Mouse (Mus musculus) heart, embryonic 14.5 days (tissue): ENCODE results near the gene Kyat3. TPM values are rescaled to one million over a fixed set of nuclear protein-coding genes. Genes with fewer than 3 reads are reported as not detected.

Source experiments
- ATAC-seq: fragments of 200-750 bp; cut with Nextera tagmentation; 2 replicates; pipeline ENCODE4 v1.8.0; 2017; ENCODE audit warnings: low read depth, moderate TSS enrichment; ENCODE audit not compliant: insufficient number of reproducible peaks, insufficient read depth, low FRiP score
- H3K27ac ChIP-seq, 2 experiments: fragments of 200-500 bp in 1 of 2; fragments of 300-500 bp in 1 of 2; sonication (generic) in 1 of 2; replicated peaks in 1 of 2; 2 replicates each; pipeline ENCODE4 v1.5.1; 2012 to 2014; ENCODE audit warnings: low read depth in 2 of 2, low read length in 2 of 2, control low read depth in 1 of 2, mild to moderate bottlenecking in 1 of 2, mixed read lengths in 1 of 2; ENCODE audit not compliant: control insufficient read depth in 1 of 2, insufficient read depth in 1 of 2
- H3K27me3 ChIP-seq: fragments of 300-500 bp; sonication (generic); 2 replicates; pipeline ENCODE4 v1.6.1; 2014; ENCODE audit warnings: mild to moderate bottlenecking, low read length, control low read depth; ENCODE audit not compliant: control insufficient read depth, insufficient read depth
- H3K36me3 ChIP-seq: fragments of 300-500 bp; sonication (generic); 2 replicates; pipeline ENCODE4 v1.6.1; 2014; ENCODE audit warnings: mild to moderate bottlenecking, control low read depth, low read length, mixed read lengths; ENCODE audit not compliant: control insufficient read depth, insufficient read depth
- H3K4me1 ChIP-seq, 2 experiments: fragments of 200-500 bp in 1 of 2; fragments of 300-500 bp in 1 of 2; sonication (generic) in 1 of 2; 2 replicates each; pipeline ENCODE4 v1.6.1; 2012 to 2014; ENCODE audit warnings: low read length in 2 of 2, control low read depth in 1 of 2, mixed read lengths in 1 of 2; ENCODE audit not compliant: control insufficient read depth in 2 of 2, insufficient read depth in 2 of 2
- H3K4me2 ChIP-seq: fragments of 300-500 bp; sonication (generic); 2 replicates; pipeline ENCODE4 v1.6.1; 2014; ENCODE audit warnings: mild to moderate bottlenecking, low read length
- H3K4me3 ChIP-seq, 2 experiments: fragments of 200-500 bp in 1 of 2; fragments of 300-500 bp in 1 of 2; sonication (generic) in 1 of 2; 2 replicates each; pipeline ENCODE4 v1.5.1; 2012 to 2014; ENCODE audit warnings: low read length in 2 of 2, mild to moderate bottlenecking in 2 of 2, control low read depth in 1 of 2, low read depth in 1 of 2, moderate library complexity in 1 of 2; ENCODE audit not compliant: control insufficient read depth in 1 of 2, insufficient read depth in 1 of 2
- H3K9ac ChIP-seq: fragments of 300-500 bp; sonication (generic); 2 replicates; pipeline ENCODE4 v1.6.1; 2014; ENCODE audit warnings: mild to moderate bottlenecking, low read length
- H3K9me3 ChIP-seq: fragments of 300-500 bp; sonication (generic); 2 replicates; pipeline ENCODE4 v1.6.1; 2016; ENCODE audit warnings: low read length, control low read depth; ENCODE audit not compliant: control insufficient read depth
- WGBS: fragments of 180-500 bp; shearing (Covaris S2); extraction: QIAGEN DNeasy Blood & Tissue Kit; methylation state at CpG from one replicate; pipeline ENCODE4 v1.1.7; 2014; 5-methylcytosine and 5-hydroxymethylcytosine counted together
- polyA plus RNA-seq: library from polyadenylated mRNA; unstranded; fragments of >200 nt; fragmentation: Nextera tagmentation; extraction: Ambion mirVana; gene quantifications from 2 replicates; pipeline ENCODE4 v1.2.1, GENCODE M21; 2014

Kyat3 gene
- polyA plus RNA-seq, 1 experiment from 2014 or later: 11.1 TPM

DNA sequence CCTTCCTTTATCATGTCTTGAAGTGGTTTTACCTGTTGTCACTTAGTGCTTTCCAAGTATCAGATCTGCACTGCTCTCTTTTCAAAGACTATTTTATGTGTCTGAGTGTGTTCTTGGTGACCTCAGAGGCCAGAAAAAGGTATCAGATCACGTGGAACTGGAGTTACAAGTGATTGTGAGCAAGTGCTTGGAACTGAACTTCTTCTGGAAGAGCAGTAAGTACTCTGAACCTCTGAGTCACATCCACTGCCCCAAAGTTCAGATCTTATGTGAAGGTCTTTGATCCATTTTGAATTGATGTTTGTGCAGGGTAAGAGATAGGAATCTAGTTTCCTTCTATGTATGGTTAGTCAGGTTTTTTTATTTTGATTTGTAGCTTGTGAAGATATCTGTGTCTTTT is 69.7 kb downstream of the Kyat3 start:
- no peaks in the 10 kb centered on the region for H3K9me3 ChIP-seq
- no peak overlapping the region for H3K9ac ChIP-seq
- ATAC-seq: no peak
- H3K27me3 ChIP-seq: no peaks in the 10 kb centered on the region
- H3K27ac ChIP-seq: no peak overlapping the region
- no peak overlapping the region for H3K4me3 ChIP-seq
- no peak overlapping the region for H3K4me2 ChIP-seq
- WGBS: 21% methylated on average over 1 of the region's 1 CpGs
- peaks cover 29% of the 10 kb centered on the region for H3K36me3 ChIP-seq
- peaks cover 4 to 31% of the 10 kb centered on the region in 2 experiments for H3K4me1 ChIP-seq

GRCm38 (mm10) chr3:142773538-142774191 is 72.8 kb downstream of the Kyat3 start:
- H3K4me2 ChIP-seq: no peak overlapping the region
- 53% methylated on average over 4 of the region's 4 CpGs for WGBS
- no peaks in the 10 kb centered on the region for H3K9me3 ChIP-seq
- H3K27ac ChIP-seq: no peak overlapping the region
- peaks cover 0 to 18% of the 10 kb centered on the region in 2 experiments; a peak in 2 of 4 replicates for H3K4me1 ChIP-seq
- ATAC-seq: no peak
- no peak overlapping the region for H3K4me3 ChIP-seq
- H3K9ac ChIP-seq: no peak overlapping the region
- no peaks in the 10 kb centered on the region for H3K27me3 ChIP-seq
- peaks cover 55% of the 10 kb centered on the region for H3K36me3 ChIP-seq

GRCm38 (mm10) chr3:142777227-142777626 is 76.4 kb downstream of the Kyat3 start:
- H3K4me2 ChIP-seq: no peak overlapping the region
- H3K27me3 ChIP-seq: no peaks in the 10 kb centered on the region
- H3K9ac ChIP-seq: no peak overlapping the region
- no peaks in the 10 kb centered on the region for H3K9me3 ChIP-seq
- ATAC-seq: no peak
- H3K4me3 ChIP-seq: no peak overlapping the region
- 44% methylated on average over 3 of the region's 3 CpGs for WGBS
- peaks cover 75% of the 10 kb centered on the region for H3K36me3 ChIP-seq
- H3K27ac ChIP-seq: no peak overlapping the region
- peaks cover 0 to 4% of the 10 kb centered on the region in 2 experiments; a peak in 2 of 4 replicates for H3K4me1 ChIP-seq

GRCm38 (mm10) chr3:142786423-142787072 is 85.7 kb downstream of the Kyat3 start:
- Histone ChIP-seq H3K9ac (no peak overlapping the region), H3K27ac (no peak overlapping the region), H3K4me2 (no peak overlapping the region), H3K4me3 (no peak overlapping the region), H3K9me3 (no peaks in the 10 kb centered on the region), H3K36me3 (peaks cover 95% of the 10 kb centered on the region), H3K4me1 (no peaks in the 10 kb centered on the region), H3K27me3 (no peaks in the 10 kb centered on the region)
- WGBS: 70% methylated on average over 2 of the region's 2 CpGs
- ATAC-seq: no peak

- no peaks in the 10 kb centered on the region for H3K9me3 ChIP-seq
- no peak overlapping the region for H3K4me3 ChIP-seq
- no peaks in the 10 kb centered on the region for H3K27me3 ChIP-seq
- 89% methylated on average over 3 of the region's 3 CpGs for WGBS
- no peak overlapping the region for H3K4me2 ChIP-seq
- H3K9ac ChIP-seq: no peak overlapping the region
- peaks cover 90% of the 10 kb centered on the region for H3K36me3 ChIP-seq
- no peak overlapping the region for H3K27ac ChIP-seq
- H3K4me1 ChIP-seq: no peaks in the 10 kb centered on the region
- no peak for ATAC-seq
Observed at GRCm38 (mm10) chr3:142795587-142795986, 94.7 kb downstream of the Kyat3 start.

Other genes starting within 250 kb of the Kyat3 start
- gene Gbp5, start 207.1 kb upstream of the Kyat3 start, polyA plus RNA-seq: 0.11 and 0.34 TPM in 2 replicates
- 2.9 and 3.6 TPM in 2 replicates for gene Gbp7, start 170.7 kb upstream of the Kyat3 start, polyA plus RNA-seq
- 1.8 and 3.1 TPM in 2 replicates for gene Gbp3, start 141.0 kb upstream of the Kyat3 start, polyA plus RNA-seq
- 0.09 TPM in 1 of 2 replicates, not detected in the other for gene Gbp2b, start 106.2 kb upstream of the Kyat3 start, polyA plus RNA-seq
- gene Gbp2, start 80.4 kb upstream of the Kyat3 start, polyA plus RNA-seq: 2.3 and 2.4 TPM in 2 replicates
- 57.9 and 64.8 TPM in 2 replicates for gene Gtf2b, start 64.0 kb downstream of the Kyat3 start, polyA plus RNA-seq
- 40.5 and 43.9 TPM in 2 replicates for gene Pkn2, start 181.0 kb downstream of the Kyat3 start, polyA plus RNA-seq